Mouse (Mus musculus) heart, embryonic 16.5 days (tissue): ENCODE results near the gene Gm49361. TPM values are rescaled to one million over a fixed set of nuclear protein-coding genes. Genes with fewer than 3 reads are reported as not detected.
"Not testable (repeated sequence)": the region's sequence is repeated elsewhere in the genome, so short reads cannot be mapped to it uniquely, and the experiment has no call there.

Experiments
- ATAC-seq: fragments of 200-750 bp; cut with Nextera tagmentation; replicated peaks from 2 replicates; pipeline ENCODE4 v1.8.0; 2017; ENCODE audit warnings: moderate number of reproducible peaks; ENCODE audit not compliant: insufficient read depth, low FRiP score; ENCODE audit errors: extremely low read depth
- H3K27ac ChIP-seq: fragments of 300-500 bp; sonication (generic); 2 replicates; pipeline ENCODE4 v1.5.1; 2014; ENCODE audit warnings: mild to moderate bottlenecking, low read length, control low read depth, moderate library complexity
- H3K27me3 ChIP-seq: fragments of 300-500 bp; sonication (generic); 2 replicates; pipeline ENCODE4 v1.6.1; 2014; ENCODE audit warnings: low read length, mixed read lengths; ENCODE audit not compliant: control insufficient read depth, insufficient read depth
- H3K36me3 ChIP-seq: fragments of 300-500 bp; sonication (generic); 2 replicates; pipeline ENCODE4 v1.6.1; 2014; ENCODE audit not compliant: control insufficient read depth, insufficient read depth
- H3K4me1 ChIP-seq: fragments of 300-500 bp; sonication (generic); 2 replicates; pipeline ENCODE4 v1.6.1; 2014; ENCODE audit warnings: low read length, mixed read lengths; ENCODE audit not compliant: control insufficient read depth, insufficient read depth
- H3K4me2 ChIP-seq: fragments of 300-500 bp; sonication (generic); 2 replicates; pipeline ENCODE4 v1.6.1; 2014; ENCODE audit warnings: low read depth, mild to moderate bottlenecking, control low read depth, low read length
- H3K4me3 ChIP-seq: fragments of 300-500 bp; sonication (generic); 2 replicates; pipeline ENCODE4 v1.5.1; 2014; ENCODE audit warnings: mild to moderate bottlenecking, control low read depth, low read length
- H3K9ac ChIP-seq: fragments of 300-500 bp; sonication (generic); 2 replicates; pipeline ENCODE4 v1.6.1; 2014; ENCODE audit warnings: low read length, control low read depth
- H3K9me3 ChIP-seq: fragments of 300-500 bp; sonication (generic); replicated peaks from 2 replicates; pipeline ENCODE4 v1.6.1; 2016; ENCODE audit warnings: low read length; ENCODE audit not compliant: control insufficient read depth
- WGBS: fragments of 180-500 bp; shearing (Covaris S2); extraction: QIAGEN DNeasy Blood & Tissue Kit; methylation state at CpG from one replicate; pipeline ENCODE4 v1.1.7; 2014; 5-methylcytosine and 5-hydroxymethylcytosine counted together
- polyA plus RNA-seq: library from polyadenylated mRNA; unstranded; fragments of >200 nt; fragmentation: Nextera tagmentation; extraction: Ambion mirVana; gene quantifications from 2 replicates; pipeline ENCODE4 v1.2.1, GENCODE M21; 2015

The Gm49361 gene
- polyA plus RNA-seq, 1 experiment from 2014 or later: not detected

DNA sequence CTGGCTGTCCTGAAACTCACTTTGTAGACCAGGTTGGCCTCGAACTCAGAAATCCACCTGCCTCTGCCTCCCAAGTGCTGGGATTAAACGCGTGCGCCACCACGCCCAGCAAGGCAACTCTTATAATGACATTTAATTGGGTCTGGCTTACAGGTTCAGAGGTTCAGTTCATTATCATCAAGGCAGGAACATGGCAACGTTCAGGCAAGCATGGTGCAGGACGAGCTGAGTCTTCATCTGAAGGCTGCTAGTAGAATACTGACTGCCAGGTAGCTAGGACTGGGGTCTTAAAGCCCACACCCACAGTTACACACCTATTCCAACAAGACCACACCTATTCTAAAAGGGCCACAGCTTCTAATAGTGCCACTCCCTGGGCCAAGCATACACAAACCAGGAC, 57.8 kb downstream of the Gm49361 start:
- H3K4me1 ChIP-seq: not testable (repeated sequence)
- 93% methylated on average over 7 of the region's 7 CpGs for WGBS

DNA sequence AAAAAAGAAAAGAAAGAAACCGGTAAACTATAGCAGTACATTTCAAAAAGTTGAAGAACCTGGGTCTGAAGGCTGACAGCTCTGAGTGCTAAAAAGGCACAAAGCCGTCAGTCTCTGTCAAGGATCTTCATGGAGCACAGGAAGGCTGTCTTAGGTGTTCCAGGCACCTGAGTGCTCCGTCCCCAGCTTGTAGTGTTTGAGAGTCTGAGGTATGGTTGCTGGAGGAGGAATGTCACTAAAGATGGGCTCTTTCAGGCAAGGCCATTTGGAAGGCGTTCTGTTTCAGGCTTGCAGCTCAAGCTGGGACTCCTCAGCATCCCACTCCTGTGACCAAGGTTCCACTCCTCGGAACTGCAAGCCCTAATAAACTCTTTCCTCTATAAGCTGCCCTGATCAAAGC, 58.5 kb downstream of the Gm49361 start:
- Histone ChIP-seq H3K9ac (no peak overlapping the region), H3K4me2 (no peak overlapping the region), H3K27ac (no peak overlapping the region), H3K4me3 (no peak overlapping the region), H3K9me3 (no peaks in the 10 kb centered on the region), H3K27me3 (no peaks in the 10 kb centered on the region), H3K36me3 (peaks cover 19% of the 10 kb centered on the region), H3K4me1 (no peaks in the 10 kb centered on the region)
- WGBS: 81% methylated on average over 5 of the region's 5 CpGs
- ATAC-seq: no peak

More for the DNA sequence above, 57.8 kb downstream of the Gm49361 start:
- not testable (repeated sequence) for H3K4me2 ChIP-seq, H3K9ac ChIP-seq, ATAC-seq, H3K9me3 ChIP-seq, H3K4me3 ChIP-seq, H3K27ac ChIP-seq, H3K27me3 ChIP-seq
- H3K36me3 ChIP-seq: peaks cover 24% of the 10 kb centered on the region

GRCm38 (mm10) chr14:57686647-57687046, 59.3 kb downstream of the Gm49361 start:
- ATAC-seq: no peak
- Histone ChIP-seq H3K9me3 (no peaks in the 10 kb centered on the region), H3K36me3 (peaks cover 19% of the 10 kb centered on the region), H3K4me1 (no peaks in the 10 kb centered on the region), H3K27me3 (no peaks in the 10 kb centered on the region), H3K4me3 (no peak overlapping the region), H3K9ac (no peak overlapping the region), H3K4me2 (no peak overlapping the region), H3K27ac (no peak overlapping the region)
- 88% methylated on average over 6 of the region's 6 CpGs for WGBS

DNA sequence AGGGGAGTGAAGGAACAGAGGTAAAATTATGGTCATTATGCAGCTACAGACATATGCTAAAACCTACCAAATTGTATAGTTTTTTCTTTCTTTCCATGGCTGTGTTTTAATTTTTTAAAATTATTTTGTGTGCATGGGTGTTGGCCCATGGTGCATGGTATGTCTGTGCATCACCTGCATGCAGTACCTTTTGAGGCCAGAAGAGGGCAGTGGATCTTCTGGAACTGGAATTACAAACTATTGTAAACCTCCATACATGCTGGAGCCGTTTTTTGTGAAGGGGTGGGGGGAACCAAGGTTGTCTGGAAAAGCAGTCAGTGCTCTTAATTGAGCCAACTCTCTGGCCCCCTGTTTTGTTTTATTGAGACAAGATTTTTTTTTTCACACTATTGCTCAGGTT, 61.3 kb downstream of the Gm49361 start:
- H3K4me3 ChIP-seq: no peak overlapping the region
- ATAC-seq: no peak

GRCm38 (mm10) chr14:57682751-57683150, 63.2 kb downstream of the Gm49361 start:
- H3K4me2 ChIP-seq: no peak overlapping the region
- H3K9ac ChIP-seq: no peak overlapping the region
- H3K36me3 ChIP-seq: no peaks in the 10 kb centered on the region
- no peak overlapping the region for H3K27ac ChIP-seq
- no peaks in the 10 kb centered on the region for H3K4me1 ChIP-seq
- 83% methylated on average over 4 of the region's 4 CpGs for WGBS
- no peaks in the 10 kb centered on the region for H3K27me3 ChIP-seq
- H3K9me3 ChIP-seq: no peaks in the 10 kb centered on the region
- no peak for ATAC-seq
- H3K4me3 ChIP-seq: no peak overlapping the region

More for the DNA sequence above, 61.3 kb downstream of the Gm49361 start:
- Histone ChIP-seq H3K4me2 (no peak overlapping the region), H3K36me3 (peaks cover 8% of the 10 kb centered on the region), H3K27me3 (no peaks in the 10 kb centered on the region), H3K4me1 (no peaks in the 10 kb centered on the region), H3K9ac (no peak overlapping the region), H3K9me3 (no peaks in the 10 kb centered on the region), H3K27ac (no peak overlapping the region)
- WGBS: 3% methylated on average over 1 of the region's 1 CpGs

GRCm38 (mm10) chr14:57679958-57680535, 65.9 kb downstream of the Gm49361 start:
- Histone ChIP-seq H3K27me3 (no peaks in the 10 kb centered on the region), H3K9me3 (no peaks in the 10 kb centered on the region), H3K9ac (no peak overlapping the region), H3K4me1 (no peaks in the 10 kb centered on the region), H3K4me2 (no peak overlapping the region), H3K27ac (no peak overlapping the region), H3K36me3 (no peaks in the 10 kb centered on the region), H3K4me3 (no peak overlapping the region)
- 42% methylated on average over 5 of the region's 5 CpGs for WGBS
- peak; percentile 32 for ATAC-seq

- H3K4me3 ChIP-seq: no peak overlapping the region
- H3K36me3 ChIP-seq: no peaks in the 10 kb centered on the region
- no peak; the same call in 1 of the 2 replicates for ATAC-seq
- no peak overlapping the region for H3K4me2 ChIP-seq
- H3K4me1 ChIP-seq: no peaks in the 10 kb centered on the region
- no peak overlapping the region for H3K27ac ChIP-seq
- WGBS: 22% methylated on average over 1 of the region's 1 CpGs
- no peaks in the 10 kb centered on the region for H3K27me3 ChIP-seq
- no peaks in the 10 kb centered on the region for H3K9me3 ChIP-seq
- H3K9ac ChIP-seq: no peak overlapping the region
Measured at GRCm38 (mm10) chr14:57679523-57679922, 66.4 kb downstream of the Gm49361 start.

DNA sequence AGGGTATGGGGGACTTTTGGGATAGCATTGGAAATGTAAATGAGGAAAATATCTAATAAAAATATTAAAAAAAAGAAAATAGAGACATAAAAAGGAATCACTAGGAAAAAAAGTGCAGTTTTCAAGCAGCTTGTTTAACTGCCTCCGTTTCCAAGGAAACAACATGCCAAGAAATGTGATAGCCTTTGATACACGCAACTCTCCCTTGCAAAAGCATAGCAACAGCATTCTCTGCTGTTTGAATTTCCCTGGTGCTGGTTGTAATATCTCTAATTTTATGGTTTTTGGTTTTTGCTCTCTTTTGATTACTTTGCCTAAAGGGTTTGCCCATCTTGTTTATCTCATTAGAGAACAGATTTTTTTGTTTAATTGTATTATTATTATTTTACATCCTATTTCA, 70.4 kb downstream of the Gm49361 start:
- Histone ChIP-seq H3K36me3 (no peaks in the 10 kb centered on the region), H3K27me3 (no peaks in the 10 kb centered on the region), H3K9ac (no peak overlapping the region), H3K27ac (no peak overlapping the region), H3K9me3 (no peaks in the 10 kb centered on the region), H3K4me1 (no peaks in the 10 kb centered on the region), H3K4me2 (no peak overlapping the region), H3K4me3 (no peak overlapping the region)
- no peak for ATAC-seq
- WGBS: 59% methylated on average over 2 of the region's 2 CpGs

GRCm38 (mm10) chr14:57665628-57665950, 80.3 kb downstream of the Gm49361 start:
- peak overlapping the region; percentile 97 for H3K4me3 ChIP-seq
- 6% methylated on average over 10 of the region's 10 CpGs for WGBS
- H3K36me3 ChIP-seq: no peaks in the 10 kb centered on the region
- peak overlapping the region; percentile 94; the same call in 1 of the 2 replicates for H3K27ac ChIP-seq
- no peak for ATAC-seq
- H3K4me1 ChIP-seq: peaks cover 9% of the 10 kb centered on the region
- no peaks in the 10 kb centered on the region for H3K27me3 ChIP-seq
- peak overlapping the region; percentile 92 for H3K4me2 ChIP-seq
- H3K9ac ChIP-seq: peak overlapping the region; percentile 93
- H3K9me3 ChIP-seq: no peaks in the 10 kb centered on the region
